Mouse (Mus musculus) right cerebral cortex, postnatal 36 days (tissue): ENCODE results near the gene Snapc3.
"Not testable (repeated sequence)": the region's sequence is repeated elsewhere in the genome, so short reads cannot be mapped to it uniquely, and the experiment has no call there.

Source experiments
- DNase-seq, 2 experiments: peaks; one replicate each; pipeline ENCODE4 v3.0.0; 2022; ENCODE audit warnings: low spot score in 2 of 2, mixed read lengths in 1 of 2

Gene Snapc3

DNA sequence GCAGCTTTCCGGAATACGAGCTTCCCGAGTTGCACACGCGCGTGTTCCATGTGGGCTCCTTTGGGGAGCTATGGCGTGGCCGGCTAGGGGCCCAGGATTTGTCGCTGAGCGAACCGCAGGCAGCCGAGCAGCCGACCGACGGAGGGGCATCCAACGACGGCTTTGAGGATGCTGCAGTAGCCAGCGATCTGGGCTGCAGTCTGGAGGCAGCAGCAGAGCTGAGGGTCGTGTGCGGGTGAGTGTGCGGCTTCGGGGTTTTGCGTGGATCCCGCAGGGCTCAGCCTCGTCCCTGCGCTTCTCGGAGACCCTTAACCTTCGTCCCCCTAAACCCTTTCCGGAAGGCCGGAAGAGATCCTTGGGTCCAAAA is 279 bp downstream of the Snapc3 start:
- no peak for DNase-seq

DNA sequence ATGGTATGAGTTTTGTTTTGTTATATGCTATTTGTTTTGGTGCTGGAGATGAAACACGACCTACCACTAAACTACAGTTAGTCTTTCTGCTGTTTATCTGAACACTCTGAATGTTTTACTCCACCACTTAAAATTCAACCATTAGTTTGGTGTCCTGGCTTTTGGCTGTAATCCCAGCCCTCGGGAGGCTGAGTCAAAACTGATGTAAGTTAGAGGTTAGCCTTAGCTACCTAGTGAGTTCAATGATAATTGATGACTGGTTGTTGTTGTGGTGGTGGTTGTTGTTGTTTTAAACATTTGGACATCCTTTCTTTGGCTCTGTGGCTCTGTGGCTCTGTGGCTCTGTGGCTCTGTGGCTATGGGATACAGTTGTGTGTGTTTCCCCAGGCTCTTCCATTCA is 1.3 kb downstream of the Snapc3 start:
- no peak for DNase-seq

- no peak for DNase-seq
These were observed 6.1 kb downstream of the Snapc3 start for GRCm38 (mm10) chr4:83423641-83424040.

GRCm38 (mm10) chr4:83425119-83425518 is 7.6 kb downstream of the Snapc3 start:
- no peak for DNase-seq

DNA sequence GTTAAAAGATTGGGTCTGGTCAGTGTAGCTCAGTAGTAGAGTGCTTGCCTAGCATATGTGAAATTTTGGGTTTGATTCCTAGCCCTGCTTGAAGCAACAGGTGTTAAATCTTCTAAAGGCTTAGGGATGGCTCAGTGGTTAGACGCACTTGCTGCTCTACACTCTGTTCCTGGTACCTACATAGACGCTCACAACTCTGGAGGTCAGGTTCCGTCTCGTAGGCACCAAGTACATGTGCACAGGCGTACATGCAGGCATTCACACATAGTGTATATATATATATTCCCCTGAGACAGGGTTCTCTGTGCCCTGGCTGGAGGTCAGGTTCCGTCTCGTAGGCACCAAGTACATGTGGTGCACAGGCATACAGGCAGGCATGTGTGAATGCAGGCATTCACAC is 9.6 kb downstream of the Snapc3 start:
- DNase-seq: no peak

DNA sequence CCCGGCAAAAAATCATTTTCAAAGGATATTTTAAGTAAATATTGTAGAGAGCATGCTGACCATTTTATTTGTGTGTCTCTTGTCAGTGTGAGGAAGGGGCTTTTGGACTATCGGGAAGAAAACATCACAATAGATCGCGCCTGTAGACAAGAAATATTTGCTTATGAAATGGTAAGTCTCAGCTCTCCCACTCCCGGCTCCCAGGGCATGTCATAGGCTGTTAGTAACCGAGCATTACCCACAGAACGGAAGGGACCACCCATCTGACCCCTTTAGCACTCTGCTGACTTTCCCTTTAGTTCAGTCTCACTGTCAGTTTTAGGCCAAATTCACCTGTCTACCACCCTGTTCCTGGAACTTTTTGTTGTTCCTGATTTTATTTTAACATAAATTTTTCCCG is 10.2 kb downstream of the Snapc3 start:
- no peak for DNase-seq

DNA sequence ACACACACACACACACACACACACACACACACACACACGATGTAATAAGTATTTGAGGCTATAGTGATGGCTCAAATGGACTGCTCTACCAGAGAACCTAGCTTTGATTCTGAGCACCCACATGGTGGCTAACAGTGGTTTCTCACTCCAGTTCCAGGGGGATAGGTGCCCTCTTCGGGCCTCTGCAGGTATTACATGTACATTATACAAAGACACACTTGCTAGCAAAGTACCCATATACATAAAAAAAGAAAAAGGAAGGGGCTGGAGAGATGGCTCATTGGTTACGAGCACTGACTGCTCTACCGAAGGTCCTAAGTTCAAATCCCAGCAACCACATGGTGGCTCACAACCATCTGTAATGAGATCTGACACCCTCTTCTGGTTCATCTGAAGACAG is 11.3 kb downstream of the Snapc3 start:
- DNase-seq: no peak

- no peak for DNase-seq
These were observed 14.4 kb downstream of the Snapc3 start for GRCm38 (mm10) chr4:83431950-83432349.

DNA sequence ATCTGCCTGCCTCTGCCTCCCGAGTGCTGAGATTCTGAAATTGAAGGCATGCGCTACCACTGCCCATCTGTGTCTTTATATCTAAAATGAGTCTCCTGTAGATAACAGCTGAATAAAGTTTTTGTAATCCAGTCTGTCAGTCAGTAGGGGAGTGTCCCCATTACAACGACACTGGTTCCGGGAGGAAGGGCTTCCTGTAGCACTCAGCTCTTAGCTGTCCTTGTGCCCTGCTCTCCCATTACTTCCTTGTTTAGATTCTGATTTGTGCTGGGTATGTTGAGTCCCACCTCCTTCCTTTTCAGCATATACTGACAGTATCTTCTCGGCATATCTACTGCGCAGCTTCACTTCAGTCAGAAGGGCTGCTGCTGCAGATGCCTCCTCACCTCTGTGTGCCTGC is 15.4 kb downstream of the Snapc3 start:
- DNase-seq: no peak

DNA sequence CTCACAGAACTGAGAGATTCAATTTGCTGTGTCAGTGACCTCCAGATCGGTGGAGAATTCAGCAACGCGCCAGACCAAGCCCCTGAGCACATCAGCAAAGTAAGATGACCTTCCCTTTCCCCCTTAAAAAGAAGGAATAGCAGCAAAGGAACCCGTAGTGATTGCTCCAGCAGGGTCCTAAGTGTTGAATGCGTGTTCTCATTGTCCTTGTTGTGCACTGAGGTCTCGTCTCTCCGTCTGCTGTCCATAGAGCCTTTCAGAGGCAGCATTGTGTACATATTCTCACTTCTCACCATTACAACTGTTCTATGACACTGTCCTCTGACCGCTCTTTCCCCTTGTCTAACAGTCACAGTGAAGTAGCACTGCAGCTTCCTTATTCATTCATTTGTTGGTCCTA is 18.9 kb downstream of the Snapc3 start:
- DNase-seq: no peak

DNA sequence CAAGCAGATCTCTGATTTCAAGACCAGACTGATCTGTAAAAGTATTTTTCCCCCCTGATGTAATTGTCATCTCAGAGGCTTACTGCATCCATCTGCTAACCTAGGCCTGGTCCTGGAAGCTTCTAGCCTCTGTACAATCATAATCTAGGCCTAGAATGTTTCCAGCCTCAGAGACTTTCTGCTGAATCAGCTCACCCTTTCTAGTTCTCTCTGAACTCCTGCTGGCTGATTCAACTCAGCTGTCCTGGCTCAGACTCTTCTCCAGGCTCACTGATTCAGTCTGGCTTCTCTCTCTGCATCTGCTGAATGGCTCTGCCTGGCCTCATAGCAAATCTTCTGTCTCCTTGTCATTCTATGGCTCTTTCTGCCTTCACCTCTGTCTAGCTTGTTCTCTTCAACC is 20.6 kb downstream of the Snapc3 start:
- no peak for DNase-seq

GRCm38 (mm10) chr4:83439045-83439444 is 21.5 kb downstream of the Snapc3 start:
- no peak for DNase-seq

- DNase-seq: no peak
These were observed 23.5 kb downstream of the Snapc3 start for GRCm38 (mm10) chr4:83441050-83441449.

GRCm38 (mm10) chr4:83450785-83451184 is 33.3 kb downstream of the Snapc3 start:
- DNase-seq: no peak

DNA sequence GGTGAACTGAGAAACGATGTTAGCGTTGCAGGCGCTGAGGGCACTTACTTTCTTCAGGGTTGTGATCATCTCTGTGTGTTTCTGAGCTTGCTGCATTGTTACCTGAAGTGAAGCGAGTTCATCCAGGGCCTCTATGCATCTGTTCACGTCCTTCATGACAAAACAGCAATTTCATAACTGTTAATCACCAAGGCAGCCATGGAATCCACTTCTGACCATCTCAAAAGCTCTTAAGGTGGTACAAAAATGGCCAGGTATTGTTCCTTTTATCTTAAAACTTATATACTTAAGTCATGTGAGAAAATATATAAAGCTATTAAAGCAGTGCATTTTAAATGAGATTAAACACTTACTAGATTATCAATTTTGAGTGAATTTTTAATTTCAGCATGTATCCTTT is 42.6 kb downstream of the Snapc3 start:
- no peak for DNase-seq

- no peak for DNase-seq
These were observed 47.3 kb downstream of the Snapc3 start for GRCm38 (mm10) chr4:83464827-83465226.

DNA sequence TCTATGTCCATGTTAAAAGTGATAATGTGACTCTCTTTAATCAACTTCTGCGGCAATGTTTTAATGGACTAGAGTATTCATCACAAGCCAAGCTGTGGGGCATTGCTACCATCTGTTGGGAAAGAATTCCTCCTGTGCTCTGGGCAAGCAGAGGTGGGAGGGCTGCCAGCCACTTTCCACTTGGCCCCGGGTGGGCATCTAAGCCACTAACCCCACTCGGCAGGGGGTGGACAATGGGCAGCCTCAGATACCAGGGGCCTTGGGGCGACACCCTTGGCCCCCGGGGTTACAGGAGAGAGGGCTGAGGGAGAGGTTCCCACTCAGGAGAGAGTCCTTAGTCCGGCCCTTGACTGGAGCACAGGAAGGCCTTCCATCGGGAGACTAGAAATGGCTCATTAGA is 50.1 kb downstream of the Snapc3 start:
- no peak for DNase-seq

- no peak for DNase-seq
These were observed 50.7 kb downstream of the Snapc3 start for GRCm38 (mm10) chr4:83468208-83468607.

DNA sequence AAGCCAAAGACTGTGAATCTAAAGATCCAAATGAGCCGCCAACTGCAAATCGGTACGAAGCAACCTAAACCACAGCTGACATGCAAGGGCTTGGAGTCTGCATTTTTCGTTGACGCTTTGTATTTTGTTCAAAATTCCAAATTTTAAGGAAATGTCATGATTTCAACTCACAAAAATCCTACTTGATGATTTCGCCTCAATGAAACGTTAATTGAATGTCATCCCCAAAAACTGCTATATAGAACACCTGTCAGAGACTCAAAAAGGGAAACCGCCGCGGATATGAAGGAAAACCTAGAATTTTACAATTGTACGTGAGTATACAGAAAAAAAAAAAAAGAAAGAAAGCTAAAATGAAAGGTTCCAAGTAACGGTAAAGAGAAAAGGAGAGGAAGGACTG is 67.7 kb downstream of the Snapc3 start:
- no peak for DNase-seq

GRCm38 (mm10) chr4:83485735-83486116 is 68.2 kb downstream of the Snapc3 start:
- peak; percentile 80 to 85 for DNase-seq

DNA sequence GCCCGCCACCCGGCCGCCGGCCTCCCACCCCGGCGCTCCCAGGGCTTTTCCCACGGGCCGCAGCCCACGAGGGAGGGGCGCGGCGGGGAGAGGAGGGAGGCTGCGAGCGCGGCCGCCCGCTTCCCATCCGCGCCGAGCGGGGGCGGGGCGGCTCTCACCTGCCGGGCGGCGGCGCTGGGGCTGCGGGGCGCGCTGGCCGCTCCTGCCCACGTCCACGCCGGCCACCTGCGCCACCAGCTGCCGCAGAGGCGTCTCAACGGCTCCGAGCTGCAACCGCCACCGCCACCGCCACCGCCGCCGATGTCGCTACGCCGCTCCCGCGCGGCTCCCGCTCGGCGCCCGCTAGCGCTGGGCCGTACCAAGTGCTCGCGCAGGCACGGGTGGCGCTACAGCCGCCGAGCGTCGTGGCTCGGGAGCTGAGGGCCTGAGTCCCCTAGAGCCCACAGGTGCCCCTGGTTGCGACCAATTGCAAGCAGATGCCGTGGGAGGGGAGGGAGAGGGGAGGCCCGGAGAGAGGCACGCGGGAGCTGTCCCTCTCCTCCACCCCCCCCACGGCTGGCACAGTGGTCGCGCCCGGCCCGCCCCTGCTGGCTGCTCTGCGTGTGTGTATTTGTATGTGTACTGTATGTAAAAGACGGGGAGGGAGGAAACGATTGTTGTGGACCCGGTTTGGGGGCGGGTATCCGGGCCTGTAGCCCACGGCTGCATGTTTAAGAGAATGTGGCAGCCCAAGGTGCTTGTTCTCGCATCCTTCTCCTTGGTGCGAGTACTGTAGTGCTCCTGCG is 68.8 kb downstream of the Snapc3 start, which contains the start of gene Psip1:
Psip1 (minus strand) TSS at position 343 of the 785 bp plus-strand sequence.
- peak; percentile 74 to 78 for DNase-seq

GRCm38 (mm10) chr4:83489121-83489520 is 71.6 kb downstream of the Snapc3 start:
- no peak for DNase-seq

GRCm38 (mm10) chr4:83493112-83493511 is 75.6 kb downstream of the Snapc3 start:
- DNase-seq: no peak

DNA sequence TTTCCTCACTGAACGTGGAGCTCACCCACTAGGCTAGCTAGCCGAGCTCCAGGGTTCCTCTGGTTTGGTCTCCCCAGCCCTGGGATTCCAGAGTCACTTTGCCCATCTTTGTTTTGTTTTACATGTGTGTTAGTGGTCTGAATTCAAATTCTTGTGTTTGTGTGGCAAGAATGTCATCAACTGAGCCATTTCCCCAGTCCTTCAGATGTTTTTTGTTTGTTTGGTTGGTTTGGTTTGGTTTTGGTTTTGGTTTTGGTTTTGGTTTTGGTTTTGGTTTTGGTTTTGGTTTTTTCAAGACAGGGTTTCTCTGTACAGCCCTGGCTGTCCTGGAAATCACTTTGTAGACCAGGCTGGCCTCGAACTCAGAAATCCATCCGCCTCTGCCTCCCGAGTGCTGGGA is 79.5 kb downstream of the Snapc3 start:
- DNase-seq: not testable (repeated sequence)
